Mouse (Mus musculus) midbrain, embryonic 10.5 days (tissue): ENCODE measurements around the gene Ubr2. TPM values are rescaled to one million over a fixed set of nuclear protein-coding genes. Genes with fewer than 3 reads are reported as not detected.
A peak's percentile ranks its signal among the peaks of the same experiment; 100 is the strongest.

Experiments
- DNase-seq: peaks from one replicate; pipeline ENCODE4 v3.0.0-alpha.2; 2017; ENCODE audit warnings: low spot score
- H3K27ac ChIP-seq: fragments of 300-500 bp; sonication (generic); replicated peaks from 2 replicates; pipeline ENCODE4 v1.5.1; 2016; ENCODE audit warnings: mild to moderate bottlenecking
- H3K27me3 ChIP-seq: fragments of 300-500 bp; sonication (generic); 2 replicates; pipeline ENCODE4 v1.6.1; 2016; ENCODE audit warnings: low read depth, mild to moderate bottlenecking; ENCODE audit not compliant: poor library complexity, severe bottlenecking
- H3K36me3 ChIP-seq: fragments of 300-500 bp; sonication (generic); 2 replicates; pipeline ENCODE4 v1.6.1; 2016; ENCODE audit warnings: mild to moderate bottlenecking, moderate library complexity
- H3K4me1 ChIP-seq: fragments of 300-500 bp; sonication (generic); 2 replicates; pipeline ENCODE4 v1.6.1; 2016
- H3K4me3 ChIP-seq: fragments of 300-500 bp; sonication (generic); 2 replicates; pipeline ENCODE4 v1.5.1; 2016; ENCODE audit warnings: mild to moderate bottlenecking, moderate library complexity
- H3K9me3 ChIP-seq: fragments of 300-500 bp; sonication (generic); replicated peaks from 2 replicates; pipeline ENCODE4 v1.6.1; 2016; ENCODE audit warnings: mild to moderate bottlenecking
- WGBS: fragments of 180-500 bp; shearing (Covaris S2); methylation state at CpG from one replicate; pipeline ENCODE4 v1.1.7; 2016; 5-methylcytosine and 5-hydroxymethylcytosine counted together
- polyA plus RNA-seq: library from polyadenylated mRNA; unstranded; fragments of >200 nt; fragmentation: Nextera tagmentation; extraction: Ambion mirVana; gene quantifications from 2 replicates; pipeline ENCODE4 v1.2.1, GENCODE M21; 2016

Gene Ubr2
- polyA plus RNA-seq, 1 experiment from 2014 or later, result 15.5 TPM

DNA sequence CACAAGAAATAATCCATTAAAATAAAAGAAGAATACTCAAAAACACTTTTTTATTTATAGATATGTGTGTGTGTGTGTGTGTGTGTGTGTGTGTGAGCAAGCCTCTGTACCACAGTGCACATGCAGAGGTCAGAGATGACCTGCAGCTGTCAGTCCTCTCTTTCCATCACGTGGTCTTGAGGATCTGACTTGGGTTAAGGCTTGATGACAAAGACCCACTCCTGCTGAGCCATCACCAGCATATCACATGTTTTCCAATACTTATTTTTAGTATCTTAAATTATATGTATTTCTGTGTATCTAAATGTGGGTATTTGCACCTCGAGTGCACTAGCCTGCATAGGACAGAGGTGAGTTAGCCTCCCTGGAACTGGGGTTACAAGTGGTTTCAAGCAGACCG lies 14.7 kb downstream of the Ubr2 start:
- H3K36me3 ChIP-seq, result peaks cover 95% of the 10 kb centered on the region
- no peak overlapping the region for H3K4me3 ChIP-seq
- no peak overlapping the region for H3K27ac ChIP-seq
- H3K9me3 ChIP-seq, result no peaks in the 10 kb centered on the region
- H3K4me1 ChIP-seq, result no peaks in the 10 kb centered on the region
- H3K27me3 ChIP-seq, result no peaks in the 10 kb centered on the region
- WGBS, result 86% methylated on average over 3 of the region's 3 CpGs
- no peak for DNase-seq

DNA sequence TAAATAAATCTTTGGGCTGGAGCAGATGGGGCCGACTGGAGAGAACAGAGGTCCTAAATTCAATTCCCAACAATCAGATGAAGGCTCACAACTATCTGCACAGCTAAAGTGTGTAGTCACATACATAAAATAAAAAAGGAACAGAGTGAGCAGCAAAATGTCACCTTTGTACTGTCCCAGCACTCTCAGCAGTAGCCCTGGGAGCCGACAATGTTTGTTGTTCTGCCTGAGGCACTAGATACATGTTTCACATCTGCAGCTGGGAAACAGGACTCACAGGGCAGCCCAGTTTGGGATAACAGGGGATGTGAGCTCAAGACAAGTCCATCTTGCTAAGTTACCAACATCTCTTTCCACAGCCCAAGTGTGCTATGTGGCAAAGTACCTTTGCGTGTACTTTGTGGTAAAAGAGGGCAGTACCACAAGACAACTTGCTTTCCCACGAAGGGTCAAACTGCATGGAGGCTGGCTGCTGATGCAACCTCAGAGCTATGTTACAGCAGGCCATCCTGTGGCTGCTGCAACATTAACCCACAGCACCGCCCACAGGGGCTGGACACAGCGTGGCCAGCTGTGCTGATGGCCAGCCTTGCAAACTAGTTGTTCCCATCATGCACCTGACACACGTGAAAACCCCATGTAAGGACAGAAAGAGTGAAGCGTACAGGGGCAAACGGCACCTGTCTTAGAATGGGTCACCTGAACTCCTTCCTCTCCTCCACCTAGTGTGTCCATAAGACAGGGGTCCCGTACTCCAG lies 15.5 kb downstream of the Ubr2 start:
- Histone ChIP-seq H3K9me3 (no peaks in the 10 kb centered on the region), H3K27me3 (no peaks in the 10 kb centered on the region), H3K4me1 (no peaks in the 10 kb centered on the region), H3K27ac (no peak overlapping the region), H3K4me3 (no peak overlapping the region), H3K36me3 (peaks cover 95% of the 10 kb centered on the region)
- DNase-seq, result no peak
- WGBS, result 87% methylated on average over 10 of the region's 10 CpGs

DNA sequence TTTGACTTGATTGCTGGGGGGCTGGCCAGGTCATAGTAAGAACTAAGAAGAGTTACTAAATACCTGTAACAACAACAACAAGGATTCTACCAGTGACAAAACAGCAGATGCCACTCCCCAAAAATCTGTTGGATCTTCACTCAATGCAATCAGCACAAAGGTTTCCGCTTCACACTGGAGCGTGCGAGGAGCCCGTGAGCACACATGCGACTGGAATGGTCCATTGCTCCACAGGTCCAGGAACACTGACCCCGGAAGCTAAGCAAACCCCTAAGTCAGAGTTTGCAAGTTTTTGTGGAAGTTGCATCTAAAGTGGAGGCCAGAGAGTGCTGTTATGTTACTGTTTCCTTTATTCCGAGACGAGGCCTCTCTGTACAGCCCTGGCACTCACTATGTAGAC lies 16.7 kb downstream of the Ubr2 start:
- H3K4me1 ChIP-seq, result no peaks in the 10 kb centered on the region
- no peak overlapping the region for H3K27ac ChIP-seq
- 95% methylated on average over 8 of the region's 8 CpGs for WGBS
- no peaks in the 10 kb centered on the region for H3K9me3 ChIP-seq
- no peak overlapping the region for H3K4me3 ChIP-seq
- no peak for DNase-seq
- H3K36me3 ChIP-seq, result peaks cover 95% of the 10 kb centered on the region
- no peaks in the 10 kb centered on the region for H3K27me3 ChIP-seq

DNA sequence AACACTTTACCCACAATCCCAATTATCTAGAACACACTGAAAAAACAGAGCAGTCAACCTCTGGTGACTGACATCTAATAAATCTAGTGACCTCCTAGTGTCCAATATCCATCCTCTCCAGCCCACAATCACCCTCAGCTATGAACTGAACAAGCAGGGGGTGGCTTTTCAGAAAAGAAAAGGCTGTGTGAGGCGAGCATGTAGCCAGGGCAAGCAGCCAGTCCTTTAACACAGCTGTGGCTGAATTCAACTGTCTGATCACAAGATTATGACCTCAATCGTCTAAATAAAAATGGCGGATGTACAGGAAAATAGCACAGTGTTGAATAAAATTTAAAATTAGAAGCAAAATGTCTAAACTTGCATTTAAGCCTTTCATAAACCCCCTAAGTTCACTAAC lies 22.7 kb downstream of the Ubr2 start:
- no peak overlapping the region for H3K4me3 ChIP-seq
- no peaks in the 10 kb centered on the region for H3K9me3 ChIP-seq
- H3K36me3 ChIP-seq, result peaks cover 100% of the 10 kb centered on the region
- 87% methylated on average over 3 of the region's 3 CpGs for WGBS
- no peak for DNase-seq
- H3K4me1 ChIP-seq, result no peaks in the 10 kb centered on the region
- H3K27ac ChIP-seq, result no peak overlapping the region
- H3K27me3 ChIP-seq, result no peaks in the 10 kb centered on the region

DNA sequence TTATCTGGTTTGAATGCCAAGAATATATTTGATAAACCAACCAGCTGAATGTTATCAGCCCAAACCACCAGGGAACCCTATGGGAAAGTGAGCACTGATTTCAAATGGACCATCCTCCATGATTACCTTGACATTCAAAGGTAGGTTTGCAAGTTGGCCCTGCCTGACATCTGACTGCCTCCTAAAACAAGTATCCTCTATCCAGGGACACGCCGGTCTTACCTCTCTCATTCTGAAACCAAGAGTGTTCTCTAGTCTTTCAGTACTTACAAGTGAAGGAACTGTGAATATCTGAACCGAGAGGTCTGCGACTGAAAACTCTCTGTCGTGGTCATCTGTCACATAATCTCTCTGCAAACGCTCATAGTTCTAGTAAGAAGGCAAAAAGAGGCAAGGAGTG lies 30.3 kb downstream of the Ubr2 start:
- no peaks in the 10 kb centered on the region for H3K27me3 ChIP-seq
- H3K27ac ChIP-seq, result no peak overlapping the region
- no peaks in the 10 kb centered on the region for H3K4me1 ChIP-seq
- no peaks in the 10 kb centered on the region for H3K9me3 ChIP-seq
- peaks cover 100% of the 10 kb centered on the region for H3K36me3 ChIP-seq
- no peak for DNase-seq
- 94% methylated on average over 6 of the region's 6 CpGs for WGBS
- H3K4me3 ChIP-seq, result no peak overlapping the region

DNA sequence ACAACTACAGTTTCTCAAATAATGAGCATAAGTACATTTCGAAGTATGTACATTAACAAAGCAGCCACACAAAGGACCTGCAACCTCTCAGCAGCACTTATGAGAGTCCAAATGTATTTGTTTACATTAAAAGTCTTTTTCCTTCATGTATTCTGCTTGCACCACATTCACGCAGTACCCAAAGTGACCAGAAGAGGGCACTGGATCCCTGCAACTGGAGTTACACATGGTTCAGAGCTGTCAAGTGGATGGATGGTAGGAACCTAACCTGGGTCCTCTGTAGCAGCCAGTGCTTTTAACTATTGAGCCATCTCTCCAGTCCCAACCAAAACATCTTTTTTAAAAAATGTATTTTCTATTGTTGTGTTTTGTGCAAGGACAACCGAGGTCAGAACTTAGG lies 35.2 kb downstream of the Ubr2 start:
- no peak overlapping the region for H3K27ac ChIP-seq
- peak; percentile 70 for DNase-seq
- no peaks in the 10 kb centered on the region for H3K27me3 ChIP-seq
- H3K36me3 ChIP-seq, result peaks cover 100% of the 10 kb centered on the region
- 64% methylated on average over 3 of the region's 3 CpGs for WGBS
- no peaks in the 10 kb centered on the region for H3K4me1 ChIP-seq
- no peak overlapping the region for H3K4me3 ChIP-seq
- no peaks in the 10 kb centered on the region for H3K9me3 ChIP-seq

DNA sequence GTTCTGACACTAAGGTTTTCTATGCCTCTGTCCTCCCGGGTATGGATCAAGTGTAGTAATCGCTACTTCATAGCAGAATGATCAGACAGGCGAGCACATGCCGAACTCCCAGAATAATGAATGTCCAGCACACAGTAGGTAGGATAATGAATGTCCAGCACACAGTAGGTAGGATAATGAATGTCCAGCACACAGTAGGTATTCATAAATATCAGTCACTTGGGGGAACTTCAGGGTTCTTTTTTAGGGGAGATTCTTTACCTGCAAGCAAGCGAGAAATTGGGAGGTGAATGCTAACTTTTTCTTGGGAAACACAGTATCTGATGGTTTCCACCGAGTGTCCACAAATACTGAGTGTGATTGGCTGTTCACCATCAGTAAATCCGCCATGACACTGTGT lies 37.8 kb downstream of the Ubr2 start:
- H3K4me1 ChIP-seq, result no peaks in the 10 kb centered on the region
- H3K36me3 ChIP-seq, result peaks cover 100% of the 10 kb centered on the region
- H3K27ac ChIP-seq, result no peak overlapping the region
- H3K9me3 ChIP-seq, result no peaks in the 10 kb centered on the region
- no peak overlapping the region for H3K4me3 ChIP-seq
- 93% methylated on average over 7 of the region's 7 CpGs for WGBS
- no peak for DNase-seq
- no peaks in the 10 kb centered on the region for H3K27me3 ChIP-seq

DNA sequence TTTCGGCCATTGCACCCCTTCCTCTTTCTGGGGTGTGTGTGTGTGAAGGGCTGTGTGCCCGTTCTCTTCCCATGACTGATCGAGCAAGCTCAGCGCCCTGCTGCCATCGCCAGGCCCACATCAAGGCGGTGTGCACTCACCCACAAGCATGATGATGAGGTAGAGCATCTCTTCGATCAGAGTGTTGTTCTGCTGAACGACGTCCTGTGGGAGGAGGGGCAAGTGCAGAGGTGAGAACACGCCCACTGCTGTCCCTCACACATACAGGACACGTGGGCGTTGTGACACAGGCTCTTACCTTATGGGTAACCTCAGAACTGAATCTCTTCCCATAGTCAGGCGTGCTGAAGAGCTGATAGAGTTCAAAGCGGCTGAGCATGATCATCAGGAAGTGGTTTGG lies 43.5 kb downstream of the Ubr2 start:
- H3K36me3 ChIP-seq, result peaks cover 100% of the 10 kb centered on the region
- H3K9me3 ChIP-seq, result no peaks in the 10 kb centered on the region
- no peaks in the 10 kb centered on the region for H3K27me3 ChIP-seq
- whole genome bisulfite sequencing, result 92% methylated on average over 14 of the region's 14 CpGs
- H3K4me1 ChIP-seq, result no peaks in the 10 kb centered on the region
- DNase-seq, result no peak
- H3K27ac ChIP-seq, result no peak overlapping the region
- H3K4me3 ChIP-seq, result no peak overlapping the region

DNA sequence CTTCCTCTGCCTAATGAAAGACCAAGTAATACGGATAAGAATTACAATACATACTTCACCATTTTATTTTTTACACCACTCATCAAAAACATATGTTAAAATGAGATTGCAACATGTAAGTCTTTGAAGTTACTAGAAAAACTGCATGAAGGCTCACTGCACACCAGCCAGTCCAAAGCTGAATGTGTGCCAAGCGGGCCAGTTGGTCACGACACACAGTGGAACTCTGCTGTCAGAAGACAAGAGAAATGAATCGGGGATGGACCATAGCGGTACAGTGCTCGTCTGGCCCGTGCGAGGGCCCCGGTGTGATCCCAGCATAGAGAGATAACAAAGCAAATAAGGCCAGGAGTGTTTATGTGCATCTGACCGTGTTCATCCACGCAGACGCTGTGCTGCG lies 47.2 kb downstream of the Ubr2 start:
- no peaks in the 10 kb centered on the region for H3K4me1 ChIP-seq
- no peak for DNase-seq
- H3K27ac ChIP-seq, result no peak overlapping the region
- 91% methylated on average over 13 of the region's 13 CpGs for WGBS
- H3K4me3 ChIP-seq, result no peak overlapping the region
- H3K9me3 ChIP-seq, result no peaks in the 10 kb centered on the region
- no peaks in the 10 kb centered on the region for H3K27me3 ChIP-seq
- H3K36me3 ChIP-seq, result peaks cover 100% of the 10 kb centered on the region

DNA sequence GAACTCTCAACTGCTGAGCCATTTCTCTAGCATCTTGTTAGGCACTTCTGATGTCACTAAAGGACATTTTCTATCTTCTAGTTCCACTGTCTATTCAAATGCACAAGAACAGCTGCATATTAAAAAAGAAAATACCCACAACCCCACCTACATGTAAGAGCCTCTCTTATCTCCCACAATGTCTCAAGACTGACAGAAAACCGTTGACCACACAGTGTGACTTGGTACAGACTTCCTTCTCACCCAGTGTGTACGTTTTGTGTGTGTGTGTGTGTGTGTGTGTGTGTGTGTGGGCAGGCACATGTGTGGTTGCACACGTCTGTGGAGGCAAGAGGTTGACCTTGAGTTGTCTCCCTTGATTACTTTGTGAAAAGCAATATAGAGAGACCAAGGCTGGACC lies 48.2 kb downstream of the Ubr2 start:
- no peaks in the 10 kb centered on the region for H3K9me3 ChIP-seq
- no peak overlapping the region for H3K27ac ChIP-seq
- H3K4me1 ChIP-seq, result no peaks in the 10 kb centered on the region
- H3K27me3 ChIP-seq, result no peaks in the 10 kb centered on the region
- WGBS, result 90% methylated on average over 3 of the region's 3 CpGs
- H3K4me3 ChIP-seq, result no peak overlapping the region
- no peak for DNase-seq
- H3K36me3 ChIP-seq, result peaks cover 100% of the 10 kb centered on the region

DNA sequence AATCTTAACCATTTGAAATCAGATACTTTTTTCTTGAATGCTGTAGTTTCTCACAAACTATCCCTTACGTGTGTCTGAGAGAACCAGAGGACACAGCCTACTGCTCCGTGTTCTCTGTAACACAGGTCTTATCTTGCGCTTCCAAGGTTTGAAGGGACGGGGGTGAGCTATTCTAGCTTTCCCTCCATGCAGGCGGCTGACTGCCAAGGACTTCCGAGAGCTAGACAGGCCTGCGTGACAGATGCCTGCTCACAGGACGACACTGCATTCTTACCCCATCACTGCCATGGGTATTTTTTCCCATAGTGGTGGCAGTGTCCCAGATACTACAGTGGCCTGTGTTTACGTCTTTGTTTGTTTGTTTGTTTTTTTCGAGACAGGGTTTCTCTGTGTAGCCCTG lies 50.1 kb downstream of the Ubr2 start:
- no peaks in the 10 kb centered on the region for H3K9me3 ChIP-seq
- no peaks in the 10 kb centered on the region for H3K4me1 ChIP-seq
- DNase-seq, result no peak
- H3K27ac ChIP-seq, result no peak overlapping the region
- H3K36me3 ChIP-seq, result peaks cover 100% of the 10 kb centered on the region
- 91% methylated on average over 10 of the region's 10 CpGs for WGBS
- H3K27me3 ChIP-seq, result no peaks in the 10 kb centered on the region
- no peak overlapping the region for H3K4me3 ChIP-seq

DNA sequence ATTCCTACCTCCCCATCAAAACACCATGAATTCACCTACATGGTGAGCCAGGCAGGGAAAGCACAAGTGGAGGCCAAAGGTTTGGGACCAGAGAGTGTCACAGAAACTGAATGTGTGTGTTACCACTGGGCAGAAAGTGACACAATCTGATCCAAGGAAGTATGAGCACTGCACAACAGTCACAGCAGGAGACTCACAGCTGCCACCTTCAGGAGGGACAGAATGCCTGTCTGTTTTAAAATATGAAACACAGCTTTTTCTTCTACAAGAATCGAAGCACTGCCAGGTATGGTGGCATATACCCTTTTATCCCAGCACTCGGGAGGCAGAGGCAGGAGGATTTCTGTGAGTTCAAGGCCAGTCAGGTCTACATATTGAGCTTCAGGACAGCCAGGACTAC lies 52.3 kb downstream of the Ubr2 start:
- H3K9me3 ChIP-seq, result no peaks in the 10 kb centered on the region
- H3K4me1 ChIP-seq, result no peaks in the 10 kb centered on the region
- DNase-seq, result no peak
- no peak overlapping the region for H3K27ac ChIP-seq
- WGBS, result 92% methylated on average over 2 of the region's 2 CpGs
- no peaks in the 10 kb centered on the region for H3K27me3 ChIP-seq
- H3K4me3 ChIP-seq, result no peak overlapping the region
- peaks cover 100% of the 10 kb centered on the region for H3K36me3 ChIP-seq

DNA sequence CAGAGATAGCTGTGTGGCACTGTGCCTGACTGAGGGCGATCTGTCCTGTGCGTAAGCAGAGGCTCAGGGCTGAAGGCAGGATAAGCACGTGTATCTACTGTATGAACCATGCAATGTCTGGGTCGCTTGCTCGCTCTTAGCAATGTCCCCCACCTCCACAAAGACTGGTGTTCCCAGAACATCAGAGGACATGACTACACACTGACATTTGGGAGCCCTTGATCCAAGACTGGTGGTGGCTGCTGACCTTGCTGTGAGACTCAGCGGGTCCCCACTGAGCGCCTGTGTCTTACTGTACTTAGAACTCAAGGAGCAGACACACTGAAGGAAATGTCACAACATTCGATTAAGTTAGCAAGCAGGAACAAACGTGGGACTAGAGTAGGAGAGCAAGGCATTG lies 64.1 kb downstream of the Ubr2 start:
- H3K27me3 ChIP-seq, result no peaks in the 10 kb centered on the region
- H3K4me3 ChIP-seq, result no peak overlapping the region
- no peak for DNase-seq
- H3K4me1 ChIP-seq, result no peaks in the 10 kb centered on the region
- H3K36me3 ChIP-seq, result peaks cover 86% of the 10 kb centered on the region
- WGBS, result 95% methylated on average over 9 of the region's 9 CpGs
- H3K27ac ChIP-seq, result no peak overlapping the region
- no peaks in the 10 kb centered on the region for H3K9me3 ChIP-seq

DNA sequence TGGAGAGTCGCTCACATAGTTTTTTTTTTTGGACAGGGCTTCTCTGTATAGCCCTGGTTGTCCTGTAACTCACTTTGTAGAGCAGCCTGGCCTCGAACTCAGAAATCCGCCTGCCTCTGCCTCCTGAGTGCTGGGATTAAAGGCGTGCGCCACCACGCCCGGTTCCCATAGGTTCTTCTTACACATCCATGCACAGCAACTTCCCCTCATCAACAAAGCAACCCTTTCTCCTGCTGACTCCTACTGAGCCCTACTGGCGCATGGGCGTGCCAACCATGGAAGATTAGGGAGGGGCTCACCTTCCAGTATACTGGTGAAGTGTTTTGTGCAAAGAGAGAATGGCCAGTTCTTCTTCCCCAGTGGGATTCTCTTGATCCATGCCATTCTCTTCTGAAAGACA lies 67.9 kb downstream of the Ubr2 start:
- H3K4me1 ChIP-seq, result no peaks in the 10 kb centered on the region
- no peaks in the 10 kb centered on the region for H3K9me3 ChIP-seq
- no peak for DNase-seq
- WGBS, result 96% methylated on average over 9 of the region's 9 CpGs
- peaks cover 100% of the 10 kb centered on the region for H3K36me3 ChIP-seq
- H3K4me3 ChIP-seq, result no peak overlapping the region
- no peaks in the 10 kb centered on the region for H3K27me3 ChIP-seq
- H3K27ac ChIP-seq, result no peak overlapping the region
